Mouse (Mus musculus): Measurements from ENCODE around the gene Trip11. TPM values are rescaled to one million over a fixed set of nuclear protein-coding genes. Genes with fewer than 3 reads are reported as not detected.

Gene Trip11
- polyA plus RNA-seq, 1 experiment from 2014 or later: 28.1 TPM

- Histone ChIP-seq H3K9me3 (ENCODE audit: control insufficient read depth, low read length) (no peaks in the 10 kb centered on the region), H3K4me3 (ENCODE audit: low read depth, low read length) (no peak overlapping the region), H3K4me2 (replicated peaks; ENCODE audit: low read depth, low read length) (no peak overlapping the region), H3K27ac (ENCODE audit: low read depth, low read length) (no peak overlapping the region), H3K27me3 (ENCODE audit: control insufficient read depth, insufficient read depth, low read length) (no peaks in the 10 kb centered on the region), H3K9ac (ENCODE audit: low read depth, low read length) (no peak overlapping the region), H3K4me1 (replicated peaks; ENCODE audit: control insufficient read depth, insufficient read depth, low read length) (no peaks in the 10 kb centered on the region), H3K36me3 (ENCODE audit: control insufficient read depth, insufficient read depth, low read length) (no peaks in the 10 kb centered on the region)
- WGBS: 97% methylated on average over 3 of the region's 3 CpGs
- DNase-seq (ENCODE audit: low spot score) (no peak), ATAC-seq (ENCODE audit: low FRiP score) (no peak)
Observed at GRCm38 (mm10) chr12:101889351-101889750, 23.7 kb downstream of the Trip11 start.

GRCm38 (mm10) chr12:101888312-101888711 is 24.8 kb downstream of the Trip11 start:
- ATAC-seq (ENCODE audit: low FRiP score): no peak
- H3K4me2 ChIP-seq (replicated peaks; ENCODE audit: low read depth, low read length): no peak overlapping the region
- no peak for DNase-seq (ENCODE audit: low spot score)
- H3K9ac ChIP-seq (ENCODE audit: low read depth, low read length): no peak overlapping the region
- no peak overlapping the region for H3K4me3 ChIP-seq (ENCODE audit: low read depth, low read length)
- 94% methylated on average over 2 of the region's 2 CpGs for WGBS
- no peak overlapping the region for H3K27ac ChIP-seq (ENCODE audit: low read depth, low read length)
- no peaks in the 10 kb centered on the region for H3K27me3 ChIP-seq (ENCODE audit: control insufficient read depth, insufficient read depth, low read length)
- no peaks in the 10 kb centered on the region for H3K9me3 ChIP-seq (ENCODE audit: control insufficient read depth, low read length)
- no peaks in the 10 kb centered on the region for H3K4me1 ChIP-seq (replicated peaks; ENCODE audit: control insufficient read depth, insufficient read depth, low read length)
- no peaks in the 10 kb centered on the region for H3K36me3 ChIP-seq (ENCODE audit: control insufficient read depth, insufficient read depth, low read length)

- no peak for ATAC-seq (ENCODE audit: low FRiP score)
- WGBS: 97% methylated on average over 7 of the region's 7 CpGs
- Histone ChIP-seq H3K4me3 (ENCODE audit: low read depth, low read length) (no peak overlapping the region), H3K4me1 (replicated peaks; ENCODE audit: control insufficient read depth, insufficient read depth, low read length) (no peaks in the 10 kb centered on the region), H3K36me3 (ENCODE audit: control insufficient read depth, insufficient read depth, low read length) (no peaks in the 10 kb centered on the region), H3K27ac (ENCODE audit: low read depth, low read length) (no peak overlapping the region), H3K27me3 (ENCODE audit: control insufficient read depth, insufficient read depth, low read length) (no peaks in the 10 kb centered on the region), H3K9ac (ENCODE audit: low read depth, low read length) (no peak overlapping the region), H3K4me2 (replicated peaks; ENCODE audit: low read depth, low read length) (no peak overlapping the region), H3K9me3 (ENCODE audit: control insufficient read depth, low read length) (no peaks in the 10 kb centered on the region)
- DNase-seq (ENCODE audit: low spot score): no peak
Observed at GRCm38 (mm10) chr12:101884926-101885325, 28.1 kb downstream of the Trip11 start.

GRCm38 (mm10) chr12:101876374-101876773 is 36.7 kb downstream of the Trip11 start:
- Histone ChIP-seq H3K4me3 (ENCODE audit: low read depth, low read length) (no peak overlapping the region), H3K27me3 (ENCODE audit: control insufficient read depth, insufficient read depth, low read length) (no peaks in the 10 kb centered on the region), H3K9ac (ENCODE audit: low read depth, low read length) (no peak overlapping the region), H3K36me3 (ENCODE audit: control insufficient read depth, insufficient read depth, low read length) (peaks cover 2% of the 10 kb centered on the region; the same call in 1 of the 2 replicates), H3K4me2 (replicated peaks; ENCODE audit: low read depth, low read length) (no peak overlapping the region), H3K9me3 (ENCODE audit: control insufficient read depth, low read length) (no peaks in the 10 kb centered on the region), H3K27ac (ENCODE audit: low read depth, low read length) (no peak overlapping the region), H3K4me1 (replicated peaks; ENCODE audit: control insufficient read depth, insufficient read depth, low read length) (no peaks in the 10 kb centered on the region)
- ATAC-seq (ENCODE audit: low FRiP score) (no peak), DNase-seq (ENCODE audit: low spot score) (no peak)
- WGBS: 94% methylated on average over 2 of the region's 2 CpGs

GRCm38 (mm10) chr12:101875107-101875506 is 38.0 kb downstream of the Trip11 start:
- H3K9me3 ChIP-seq (ENCODE audit: control insufficient read depth, low read length): no peaks in the 10 kb centered on the region
- no peak overlapping the region for H3K27ac ChIP-seq (ENCODE audit: low read depth, low read length)
- H3K36me3 ChIP-seq (ENCODE audit: control insufficient read depth, insufficient read depth, low read length): peaks cover 2% of the 10 kb centered on the region; the same call in 1 of the 2 replicates
- H3K4me1 ChIP-seq (replicated peaks; ENCODE audit: control insufficient read depth, insufficient read depth, low read length): no peaks in the 10 kb centered on the region
- no peak for ATAC-seq (ENCODE audit: low FRiP score)
- H3K4me2 ChIP-seq (replicated peaks; ENCODE audit: low read depth, low read length): no peak overlapping the region
- H3K27me3 ChIP-seq (ENCODE audit: control insufficient read depth, insufficient read depth, low read length): no peaks in the 10 kb centered on the region
- no peak overlapping the region for H3K4me3 ChIP-seq (ENCODE audit: low read depth, low read length)
- no peak overlapping the region for H3K9ac ChIP-seq (ENCODE audit: low read depth, low read length)
- DNase-seq (ENCODE audit: low spot score): peak; percentile 44
- WGBS: 89% methylated on average over 1 of the region's 1 CpGs

- Histone ChIP-seq H3K27me3 (ENCODE audit: control insufficient read depth, insufficient read depth, low read length) (no peaks in the 10 kb centered on the region), H3K27ac (ENCODE audit: low read depth, low read length) (no peak overlapping the region), H3K9me3 (ENCODE audit: control insufficient read depth, low read length) (no peaks in the 10 kb centered on the region), H3K4me1 (replicated peaks; ENCODE audit: control insufficient read depth, insufficient read depth, low read length) (no peaks in the 10 kb centered on the region), H3K4me2 (replicated peaks; ENCODE audit: low read depth, low read length) (no peak overlapping the region), H3K4me3 (ENCODE audit: low read depth, low read length) (no peak overlapping the region), H3K9ac (ENCODE audit: low read depth, low read length) (no peak overlapping the region), H3K36me3 (ENCODE audit: control insufficient read depth, insufficient read depth, low read length) (no peaks in the 10 kb centered on the region)
- no peak for DNase-seq (ENCODE audit: low spot score)
- WGBS: 89% methylated on average over 10 of the region's 10 CpGs
- ATAC-seq (ENCODE audit: low FRiP score): no peak
Observed at GRCm38 (mm10) chr12:101862286-101862964, 50.6 kb downstream of the Trip11 start.

- 98% methylated on average over 1 of the region's 1 CpGs for WGBS
- DNase-seq (ENCODE audit: low spot score) (no peak), ATAC-seq (ENCODE audit: low FRiP score) (no peak)
- no peaks in the 10 kb centered on the region for H3K27me3 ChIP-seq (ENCODE audit: control insufficient read depth, insufficient read depth, low read length)
- no peaks in the 10 kb centered on the region for H3K36me3 ChIP-seq (ENCODE audit: control insufficient read depth, insufficient read depth, low read length)
- H3K4me3 ChIP-seq (ENCODE audit: low read depth, low read length): no peak overlapping the region
- no peaks in the 10 kb centered on the region for H3K9me3 ChIP-seq (ENCODE audit: control insufficient read depth, low read length)
- H3K4me2 ChIP-seq (replicated peaks; ENCODE audit: low read depth, low read length): no peak overlapping the region
- no peaks in the 10 kb centered on the region for H3K4me1 ChIP-seq (replicated peaks; ENCODE audit: control insufficient read depth, insufficient read depth, low read length)
- no peak overlapping the region for H3K9ac ChIP-seq (ENCODE audit: low read depth, low read length)
- no peak overlapping the region for H3K27ac ChIP-seq (ENCODE audit: low read depth, low read length)
Observed at GRCm38 (mm10) chr12:101860256-101860655, 52.8 kb downstream of the Trip11 start.

GRCm38 (mm10) chr12:101858011-101858410 is 55.1 kb downstream of the Trip11 start:
- Histone ChIP-seq H3K9ac (ENCODE audit: low read depth, low read length) (no peak overlapping the region), H3K27me3 (ENCODE audit: control insufficient read depth, insufficient read depth, low read length) (no peaks in the 10 kb centered on the region), H3K4me1 (replicated peaks; ENCODE audit: control insufficient read depth, insufficient read depth, low read length) (no peaks in the 10 kb centered on the region), H3K9me3 (ENCODE audit: control insufficient read depth, low read length) (no peaks in the 10 kb centered on the region), H3K36me3 (ENCODE audit: control insufficient read depth, insufficient read depth, low read length) (no peaks in the 10 kb centered on the region), H3K4me2 (replicated peaks; ENCODE audit: low read depth, low read length) (no peak overlapping the region), H3K27ac (ENCODE audit: low read depth, low read length) (no peak overlapping the region), H3K4me3 (ENCODE audit: low read depth, low read length) (no peak overlapping the region)
- DNase-seq (ENCODE audit: low spot score) (no peak), ATAC-seq (ENCODE audit: low FRiP score) (no peak)
- 93% methylated on average over 5 of the region's 5 CpGs for WGBS

GRCm38 (mm10) chr12:101854336-101854735 is 58.7 kb downstream of the Trip11 start:
- WGBS: 95% methylated on average over 11 of the region's 11 CpGs

More at GRCm38 (mm10) chr12:101854336-101854735, 58.7 kb downstream of the Trip11 start:
- DNase-seq (ENCODE audit: low spot score) (no peak), ATAC-seq (ENCODE audit: low FRiP score) (no peak)
- Histone ChIP-seq H3K27me3 (ENCODE audit: control insufficient read depth, insufficient read depth, low read length) (no peaks in the 10 kb centered on the region), H3K36me3 (ENCODE audit: control insufficient read depth, insufficient read depth, low read length) (no peaks in the 10 kb centered on the region), H3K9me3 (ENCODE audit: control insufficient read depth, low read length) (no peaks in the 10 kb centered on the region), H3K4me2 (replicated peaks; ENCODE audit: low read depth, low read length) (no peak overlapping the region), H3K27ac (ENCODE audit: low read depth, low read length) (no peak overlapping the region), H3K9ac (ENCODE audit: low read depth, low read length) (no peak overlapping the region), H3K4me1 (replicated peaks; ENCODE audit: control insufficient read depth, insufficient read depth, low read length) (no peaks in the 10 kb centered on the region), H3K4me3 (ENCODE audit: low read depth, low read length) (no peak overlapping the region)

Data from hindbrain, embryonic 11.5 days (tissue).